Mouse (Mus musculus) liver, postnatal 0 days (tissue): ENCODE results near the gene Ctcf.

Experiments
- CTCF ChIP-seq: sonication (generic); IDR thresholded peaks from 2 replicates; pipeline ENCODE4 v1.5.1; 2016; ENCODE audit warnings: antibody characterized with exemption, low read depth
- EP300 ChIP-seq: IDR thresholded peaks from 2 replicates; pipeline ENCODE4 v1.6.1; 2016; ENCODE audit warnings: antibody characterized with exemption, low read depth, mild to moderate bottlenecking

GRCm38 (mm10) chr8:105719637-105720036 lies 83.3 kb downstream of the Ctcf start:
- no peak for TF ChIP-seq EP300
- no peak for TF ChIP-seq CTCF
